Mouse (Mus musculus) gastrocnemius, adult 2 months (tissue): ENCODE measurements around the gene Snrpg. TPM values are rescaled to one million over a fixed set of nuclear protein-coding genes. Genes with fewer than 3 reads are reported as not detected.
A peak's percentile ranks its signal among the peaks of the same experiment; 100 is the strongest.

Experiments
- DNase-seq: peaks from one replicate; pipeline ENCODE4 v3.0.0; 2022
- H3K27ac ChIP-seq: fragments of 200-600 bp; 2 replicates; pipeline ENCODE4 v1.8.1; 2022; ENCODE audit warnings: mild to moderate bottlenecking
- H3K4me3 ChIP-seq: fragments of 200-600 bp; 2 replicates; pipeline ENCODE4 v1.8.1; 2022; ENCODE audit warnings: mild to moderate bottlenecking, moderate library complexity
- CTCF ChIP-seq: fragments of 200-600 bp; IDR thresholded peaks from 2 replicates; pipeline ENCODE4 v1.8.1; 2022; ENCODE audit warnings: antibody characterized with exemption, mild to moderate bottlenecking, moderate library complexity
- intact Hi-C: fragments of 180-260 bp; cut with DNase I; formaldehyde crosslinking; loops from one replicate; pipeline ENCODE4 v1.15.1; 2025
- total RNA-seq, 2 experiments: library from RNA; stranded (reverse); gene quantifications; 2 replicates each; pipeline ENCODE4 v1.2.3; 2021

The Snrpg gene
- total RNA-seq, 2 experiments from 2014 or later: 23.3 to 37.8 TPM

DNA sequence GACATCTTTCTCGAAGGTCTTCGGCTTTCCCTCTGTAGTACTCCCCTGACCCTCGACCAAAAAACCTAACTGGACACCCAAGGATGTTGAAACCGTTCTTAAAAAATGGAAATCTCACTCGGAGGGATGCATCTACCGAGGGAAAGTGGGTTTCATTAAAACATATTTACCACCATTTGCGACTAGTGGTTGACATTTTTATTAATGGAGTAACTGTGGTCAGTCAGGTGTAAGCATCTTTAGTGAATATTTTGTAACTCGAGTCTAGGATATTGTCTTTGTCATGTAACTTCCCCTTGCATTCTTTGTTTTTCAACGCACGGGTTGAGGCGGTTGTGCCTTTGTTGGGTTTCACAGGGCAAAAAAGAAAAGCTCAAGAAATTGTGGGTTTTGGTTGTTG lies 33.9 kb downstream of the Snrpg start:
- Histone ChIP-seq H3K27ac (peak overlapping the region; percentile 95), H3K4me3 (peak overlapping the region; percentile 81)
- no peak for DNase-seq
- intact Hi-C loops: loop anchor here (5.0 kb wide), 1 partner anchor 263 kb away; no protein-coding TSS in a partner anchor
- TF ChIP-seq CTCF: no peak

GRCm38 (mm10) chr6:86406306-86406705 lies 35.2 kb downstream of the Snrpg start:
- DNase-seq: peak; percentile 70
- peak overlapping the region; percentile 81 for H3K4me3 ChIP-seq
- H3K27ac ChIP-seq: peak overlapping the region; percentile 95
- intact Hi-C loops: no loop called here
- no peak for TF ChIP-seq CTCF

- intact Hi-C loops: no loop called here
- Histone ChIP-seq H3K27ac (no peak overlapping the region), H3K4me3 (no peak overlapping the region)
- TF ChIP-seq CTCF: no peak
- no peak for DNase-seq
Observed at GRCm38 (mm10) chr6:86418711-86419110, 47.6 kb downstream of the Snrpg start.

GRCm38 (mm10) chr6:86419239-86419638 lies 48.1 kb downstream of the Snrpg start:
- Histone ChIP-seq H3K4me3 (no peak overlapping the region), H3K27ac (no peak overlapping the region)
- DNase-seq: no peak
- intact Hi-C loops: no loop called here
- no peak for TF ChIP-seq CTCF

DNA sequence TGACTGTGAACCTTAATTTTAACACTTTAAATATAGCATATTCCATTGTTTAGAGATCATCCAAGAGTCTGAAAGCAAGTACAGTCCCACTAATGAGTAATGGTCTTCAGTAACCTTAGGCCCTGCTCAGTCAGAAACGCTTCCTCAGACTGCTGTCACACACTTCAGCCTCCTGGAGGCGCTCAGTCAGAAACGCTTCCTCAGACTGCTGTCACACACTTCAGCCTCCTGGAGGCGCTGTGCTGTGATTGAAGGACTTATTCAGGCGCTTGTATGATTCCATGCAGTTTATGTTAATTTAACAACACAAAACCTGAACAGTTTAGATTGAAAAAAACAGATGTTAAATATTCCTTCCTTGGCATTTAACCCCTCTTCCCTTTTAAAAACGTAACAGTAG lies 49.4 kb downstream of the Snrpg start:
- DNase-seq: no peak
- intact Hi-C loops: no loop called here
- Histone ChIP-seq H3K27ac (no peak overlapping the region), H3K4me3 (no peak overlapping the region)
- TF ChIP-seq CTCF: peak; percentile 43

DNA sequence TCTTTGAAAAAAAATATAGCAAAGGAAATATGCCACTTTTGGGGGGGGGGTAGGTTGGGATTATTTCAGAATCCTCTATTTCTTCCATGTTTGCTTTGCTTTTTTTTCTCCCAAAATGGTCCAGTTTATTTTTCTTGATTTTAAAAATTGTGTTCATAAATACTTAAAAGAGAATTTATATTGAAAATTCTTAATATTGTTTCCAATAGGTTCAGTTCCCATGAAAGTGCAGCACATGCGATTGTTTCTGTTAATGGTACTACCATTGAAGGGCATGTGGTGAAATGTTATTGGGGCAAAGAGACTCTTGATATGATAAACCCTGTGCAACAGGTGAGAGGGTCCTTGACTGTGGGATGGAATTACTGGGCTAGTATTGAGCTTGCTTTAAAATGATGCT lies 55.3 kb downstream of the Snrpg start, which contains the start of gene Gm44790:
TSS of gene Gm44790 (plus strand) at position 301 of the 400 bp plus-strand sequence.
- no peak for TF ChIP-seq CTCF
- DNase-seq: no peak
- H3K4me3 ChIP-seq: no peak within 1 kb of the TSS
- no peak within 1 kb of the TSS for H3K27ac ChIP-seq
- intact Hi-C loops: no loop called here

Other genes starting within 250 kb of the Snrpg start
- under 1 TPM; 0.31 to 0.66 TPM for gene Tgfa, start 176.1 kb upstream of the Snrpg start, total RNA-seq
- gene Fam136a, start 5.7 kb upstream of the Snrpg start, total RNA-seq: 10 to 100 TPM; 11.7 to 17.6 TPM
- gene Pcyox1, start 25.9 kb downstream of the Snrpg start, total RNA-seq: 10 to 100 TPM; 49.7 to 50.8 TPM
- 10 to 100 TPM; 20.7 to 22.7 TPM for gene Tia1, start 32.9 kb downstream of the Snrpg start, total RNA-seq
- gene Gm44790, start 55.4 kb downstream of the Snrpg start, total RNA-seq: under 1 TPM in 1 of 2 experiments, not detected in 1; 0.53 TPM
- gene C87436, start 67.1 kb downstream of the Snrpg start, total RNA-seq: 1 to 10 TPM; 7.5 to 8.0 TPM
- gene Pcbp1, start 155.0 kb downstream of the Snrpg start, total RNA-seq: 100 to 1,000 TPM; 121 to 128 TPM